Mouse (Mus musculus) CH12.LX (cell line): ENCODE results near the gene Tomm40l. TPM values are rescaled to one million over a fixed set of nuclear protein-coding genes. Genes with fewer than 3 reads are reported as not detected.
A peak's percentile ranks its signal among the peaks of the same experiment; 100 is the strongest.

Experiments
- DNase-seq: peaks from one replicate; pipeline ENCODE4 v3.0.0-alpha.2; 2013; ENCODE audit errors: extremely low read depth
- H3K27ac ChIP-seq: 2 replicates; pipeline ENCODE4 v1.5.1; 2012; ENCODE audit warnings: low read depth, mild to moderate bottlenecking, control low read depth, moderate library complexity; ENCODE audit not compliant: insufficient read depth
- H3K27me3 ChIP-seq: replicated peaks from 2 replicates; pipeline ENCODE3; 2012; ENCODE audit warnings: inconsistent platforms
- H3K36me3 ChIP-seq, 2 experiments: replicated peaks in 1 of 2; 2 replicates each; pipeline versions ENCODE3 to v1.6.1; 2012; ENCODE audit warnings: inconsistent platforms in 1 of 2, low read length in 1 of 2, mild to moderate bottlenecking in 1 of 2, mixed read lengths in 1 of 2, moderate library complexity in 1 of 2; ENCODE audit not compliant: control insufficient read depth in 1 of 2, insufficient read depth in 1 of 2
- H3K4me1 ChIP-seq, 2 experiments: 2 replicates each; pipeline ENCODE4 v1.6.1; 2012; ENCODE audit warnings: inconsistent platforms in 1 of 2, moderate library complexity in 1 of 2; ENCODE audit not compliant: insufficient read depth in 2 of 2, control insufficient read depth in 1 of 2
- H3K4me2 ChIP-seq: 2 replicates; pipeline ENCODE4 v1.6.1; 2012; ENCODE audit warnings: low read depth, mild to moderate bottlenecking, control low read depth; ENCODE audit not compliant: poor library complexity, insufficient read depth, severe bottlenecking
- H3K4me3 ChIP-seq, 3 experiments: fragments of 150-350 bp in 1 of 3; sonication (generic) in 1 of 3; replicated peaks in 1 of 3; 2 replicates each; pipeline versions ENCODE3 to v1.5.1; 2011 to 2012; ENCODE audit warnings: low read depth in 2 of 3, low read length in 2 of 3, mild to moderate bottlenecking in 2 of 3, moderate library complexity in 2 of 3, control low read depth in 1 of 3, improper control_type of control experiment in 1 of 3, inconsistent platforms in 1 of 3, mixed read lengths in 1 of 3; ENCODE audit not compliant: poor library complexity in 1 of 3
- H3K79me2 ChIP-seq: replicated peaks from 2 replicates; pipeline ENCODE4 v1.6.1; 2012; ENCODE audit warnings: mild to moderate bottlenecking, moderate library complexity; ENCODE audit not compliant: control insufficient read depth, poor library complexity, insufficient read depth, severe bottlenecking; ENCODE audit errors: extremely low read depth
- H3K9ac ChIP-seq: 2 replicates; pipeline ENCODE4 v1.6.1; 2012; ENCODE audit warnings: low read depth, mild to moderate bottlenecking, control low read depth, moderate library complexity; ENCODE audit not compliant: insufficient read depth
- H3K9me3 ChIP-seq: replicated peaks from 2 replicates; pipeline ENCODE3; 2012; ENCODE audit warnings: low read length, inconsistent platforms, mixed read lengths
- BHLHE40 ChIP-seq: IDR thresholded peaks from 2 replicates; pipeline ENCODE4 v1.6.1; 2011; ENCODE audit warnings: mild to moderate bottlenecking, low read depth, low read length, improper control_type of control experiment
- E2F4 ChIP-seq: IDR thresholded peaks from 2 replicates; pipeline ENCODE4 v1.6.1; 2011; ENCODE audit warnings: low read depth, low read length, improper control_type of control experiment; ENCODE audit not compliant: insufficient replicate concordance
- HCFC1 ChIP-seq: IDR thresholded peaks from 2 replicates; pipeline ENCODE4 v1.6.1; 2012; ENCODE audit warnings: low read depth, mild to moderate bottlenecking, inconsistent platforms, low read length, improper control_type of control experiment
- JUND ChIP-seq: conservative IDR thresholded peaks from 2 replicates; pipeline ENCODE4 v1.6.1; 2011; ENCODE audit warnings: low read depth, low read length, improper control_type of control experiment
- KAT2A ChIP-seq: IDR thresholded peaks from 2 replicates; pipeline ENCODE4 v1.6.1; 2012; ENCODE audit warnings: low read length, improper control_type of control experiment, inconsistent platforms; ENCODE audit not compliant: insufficient replicate concordance
- MAX ChIP-seq: IDR thresholded peaks from 2 replicates; pipeline ENCODE4 v1.6.1; 2011; ENCODE audit warnings: low read length, improper control_type of control experiment
- MEF2A ChIP-seq: IDR thresholded peaks from 2 replicates; pipeline ENCODE4 v1.6.1; 2014; ENCODE audit warnings: low read depth, mild to moderate bottlenecking, inconsistent platforms, low read length, improper control_type of control experiment, borderline replicate concordance
- NRF1 ChIP-seq: IDR thresholded peaks from 2 replicates; pipeline ENCODE4 v1.6.1; 2014; ENCODE audit warnings: low read depth, mild to moderate bottlenecking, inconsistent platforms, low read length, improper control_type of control experiment, moderate library complexity
- RAD21 ChIP-seq: IDR thresholded peaks from 2 replicates; pipeline ENCODE4 v1.6.1; 2011; ENCODE audit warnings: low read depth, mild to moderate bottlenecking, low read length, improper control_type of control experiment, moderate library complexity
- RCOR1 ChIP-seq: conservative IDR thresholded peaks from 2 replicates; pipeline ENCODE4 v1.6.1; 2012; ENCODE audit warnings: low read depth, mild to moderate bottlenecking, inconsistent platforms, low read length, improper control_type of control experiment
- SMC3 ChIP-seq: IDR thresholded peaks from 2 replicates; pipeline ENCODE4 v1.6.1; 2011; ENCODE audit warnings: low read depth, low read length, improper control_type of control experiment
- TBP ChIP-seq: conservative IDR thresholded peaks from 2 replicates; pipeline ENCODE4 v1.6.1; 2011; ENCODE audit warnings: low read depth, low read length, improper control_type of control experiment
- TCF12 ChIP-seq: IDR thresholded peaks from 2 replicates; pipeline ENCODE4 v1.6.1; 2014; ENCODE audit warnings: low read depth, mild to moderate bottlenecking, inconsistent platforms, low read length, improper control_type of control experiment
- UBTF ChIP-seq: IDR thresholded peaks from 2 replicates; pipeline ENCODE4 v1.6.1; 2012; ENCODE audit warnings: low read depth, mild to moderate bottlenecking, inconsistent platforms, low read length, improper control_type of control experiment, moderate library complexity
- USF1 ChIP-seq: IDR thresholded peaks from 2 replicates; pipeline ENCODE4 v1.6.1; 2014; ENCODE audit warnings: low read depth, mild to moderate bottlenecking, inconsistent platforms, low read length, improper control_type of control experiment
- USF2 ChIP-seq: conservative IDR thresholded peaks from 2 replicates; pipeline ENCODE4 v1.6.1; 2011; ENCODE audit warnings: low read depth, low read length, improper control_type of control experiment
- ZMIZ1 ChIP-seq: IDR thresholded peaks from 2 replicates; pipeline ENCODE4 v1.6.1; 2012; ENCODE audit warnings: low read depth, mild to moderate bottlenecking, inconsistent platforms, low read length, improper control_type of control experiment
- dilution Hi-C: fragments of 300-500 bp; cut with MboI; formaldehyde crosslinking; loops from 2 replicates; pipeline ENCODE4 v1.14.3; 2020; ENCODE audit warnings: low sequenced_read_pairs; ENCODE audit not compliant: extremely low pct_unique_long_range_greater_than_20kb, extremely low pct_ligation_motif_present
- in situ Hi-C: fragments of 300-500 bp; cut with MboI; formaldehyde crosslinking; loops from 3 replicates; pipeline ENCODE4 v1.14.3; 2019; ENCODE audit warnings: low sequenced_read_pairs, low pct_ligation_motif_present, low pct_unique_long_range_greater_than_20kb, mixed read lengths
- polyA plus RNA-seq: library from polyadenylated mRNA; unstranded; fragments of >175 nt; gene quantifications from 2 replicates; pipeline ENCODE4 v1.2.1, GENCODE M21; 2012; ENCODE audit warnings: low read depth; ENCODE audit not compliant: insufficient read length
- total RNA-seq, 2 experiments: library from RNA; depleted of rRNA; stranded (reverse); fragments of 300-350 nt in 1 of 2; fragments of >200 nt in 1 of 2; gene quantifications; 2 replicates each; pipeline ENCODE4 v1.2.3; 2012 to 2014

Tomm40l gene
- total and polyA plus RNA-seq, 3 experiments = 24.7 to 37.1 (median 36.0) TPM

GRCm38 (mm10) chr1:171256095-171256818 is 33.9 kb upstream of the Tomm40l start:
- in situ Hi-C loops = no loop called here
- DNase-seq = no peak
- Histone ChIP-seq H3K27me3 (peaks cover 48% of the 10 kb centered on the region), H3K4me1 (peaks cover 0 to 8% of the 10 kb centered on the region in 2 experiments; a peak in 1 of 4 replicates), H3K36me3 (no peaks in the 10 kb centered on the region), H3K4me3 (no peak overlapping the region), H3K79me2 (no peaks in the 10 kb centered on the region), H3K9ac (no peak overlapping the region), H3K4me2 (no peak overlapping the region), H3K27ac (no peak overlapping the region), H3K9me3 (peaks cover 3% of the 10 kb centered on the region)
- dilution Hi-C loops = no loop called here
- TF ChIP-seq SMC3 (peak; percentile 11; the same call in 1 of the 2 replicates), E2F4 (no peak)

GRCm38 (mm10) chr1:171252415-171252814 is 30.1 kb upstream of the Tomm40l start:
- TF ChIP-seq USF1 = no peak
- no peak for TF ChIP-seq USF2
- no peak for TF ChIP-seq TBP
- TF ChIP-seq NRF1 = no peak
- Histone ChIP-seq H3K4me3 (no peak overlapping the region), H3K27ac (no peak overlapping the region), H3K36me3 (no peaks in the 10 kb centered on the region), H3K27me3 (peaks cover 20% of the 10 kb centered on the region), H3K4me1 (peaks cover 17 to 34% of the 10 kb centered on the region in 2 experiments), H3K79me2 (no peaks in the 10 kb centered on the region), H3K9me3 (peaks cover 3% of the 10 kb centered on the region), H3K9ac (no peak overlapping the region), H3K4me2 (no peak overlapping the region)
- no peak for DNase-seq
- in situ Hi-C loops (loop anchor here (5.0 kb wide), 1 partner anchor 35 kb away; no protein-coding TSS in a partner anchor), dilution Hi-C loops (no loop called here)

- DNase-seq = no peak
- in situ Hi-C loops = loop anchor here (5.0 kb wide), 1 partner anchor 34 kb away; no protein-coding TSS in a partner anchor
- dilution Hi-C loops = no loop called here
- Histone ChIP-seq H3K9me3 (peaks cover 3% of the 10 kb centered on the region), H3K4me2 (no peak overlapping the region), H3K9ac (no peak overlapping the region), H3K27ac (no peak overlapping the region), H3K4me1 (peaks cover 17 to 34% of the 10 kb centered on the region in 2 experiments), H3K36me3 (no peaks in the 10 kb centered on the region)
- TF ChIP-seq BHLHE40 (no peak), MAX (no peak), HCFC1 (no peak), JUND (no peak), TCF12 (no peak), MEF2A (no peak), KAT2A (no peak), RCOR1 (no peak), RAD21 (no peak), USF2 (no peak), SMC3 (no peak), UBTF (no peak), NRF1 (no peak), ZMIZ1 (no peak), E2F4 (no peak)
- TF ChIP-seq, all 38 proteins: peak for 0
- peaks cover under 1% of the 10 kb centered on the region for H3K79me2 ChIP-seq
- H3K27me3 ChIP-seq = peaks cover 20% of the 10 kb centered on the region
- H3K4me3 ChIP-seq = no peak overlapping the region
These were observed 29.4 kb upstream of the Tomm40l start for GRCm38 (mm10) chr1:171251594-171252324.
